Mouse (Mus musculus): ENCODE results near the gene Tnfrsf1a.

Gene Tnfrsf1a

DNA sequence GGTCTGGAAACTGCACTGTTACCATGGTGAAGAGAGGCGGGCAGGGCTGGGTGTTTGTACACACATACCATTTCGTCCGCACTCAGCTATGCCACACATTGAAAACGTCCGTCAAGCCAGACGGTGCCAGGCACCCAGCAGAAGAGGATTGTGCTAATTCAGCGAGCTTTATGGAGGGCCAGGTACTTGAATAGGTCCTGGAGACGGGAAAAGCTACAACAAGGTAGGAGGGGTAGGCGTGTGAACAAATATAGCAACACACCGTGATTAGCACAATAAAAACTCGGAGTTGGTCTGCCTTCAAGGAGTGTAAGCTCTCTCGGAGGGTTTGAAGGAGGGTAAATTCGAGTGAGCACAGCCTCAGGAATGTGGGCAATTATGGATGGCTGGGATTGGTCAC, 26.4 kb upstream of the Tnfrsf1a start:
- in situ Hi-C loops (cut with MboI; ENCODE audit: low sequenced_read_pairs): no loop called here

GRCm38 (mm10) chr6:125323547-125323946, 25.6 kb upstream of the Tnfrsf1a start:
- in situ Hi-C loops (cut with MboI; ENCODE audit: low sequenced_read_pairs): no loop called here

DNA sequence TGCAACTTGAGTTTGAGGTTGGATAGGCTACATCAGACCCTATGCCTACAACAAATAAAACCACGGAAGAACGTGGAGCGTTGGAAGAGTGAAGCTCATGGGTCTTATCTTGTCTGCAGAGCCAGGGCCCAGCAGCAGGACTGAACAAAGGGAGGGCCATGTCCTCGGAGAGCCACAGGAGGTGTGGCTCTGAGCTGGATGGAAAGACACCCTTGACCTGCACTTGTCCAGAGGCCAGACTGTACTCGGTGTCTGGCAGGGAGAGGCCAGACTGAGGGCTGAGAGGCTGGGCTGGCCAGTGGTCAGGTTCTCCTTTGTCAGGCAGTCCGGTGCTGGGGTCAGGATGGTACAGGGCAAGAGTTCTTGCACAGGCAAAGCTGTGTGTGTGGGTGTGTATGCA, 23.8 kb upstream of the Tnfrsf1a start:
- in situ Hi-C loops (cut with MboI; ENCODE audit: low sequenced_read_pairs): no loop called here

DNA sequence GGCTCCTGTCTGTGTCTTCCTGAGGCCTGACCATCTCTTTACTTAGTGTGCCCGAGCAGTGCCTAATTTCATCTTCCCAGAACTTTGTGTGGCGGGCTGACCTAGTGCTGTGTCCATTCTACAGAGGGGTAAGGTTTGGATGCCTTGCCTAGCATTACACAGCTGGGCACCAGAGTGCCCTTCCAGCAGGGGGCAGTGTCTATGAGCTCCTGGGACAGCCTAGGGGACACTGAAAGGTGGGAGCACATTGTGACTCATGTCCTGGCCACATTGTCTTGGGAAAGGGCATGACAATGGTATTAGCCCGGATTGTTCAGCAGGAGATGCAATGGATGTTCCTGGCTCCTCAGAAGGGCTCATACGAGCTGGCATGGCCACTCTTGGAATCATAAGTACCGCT, 20.9 kb upstream of the Tnfrsf1a start:
- in situ Hi-C loops (cut with MboI; ENCODE audit: low sequenced_read_pairs): no loop called here

DNA sequence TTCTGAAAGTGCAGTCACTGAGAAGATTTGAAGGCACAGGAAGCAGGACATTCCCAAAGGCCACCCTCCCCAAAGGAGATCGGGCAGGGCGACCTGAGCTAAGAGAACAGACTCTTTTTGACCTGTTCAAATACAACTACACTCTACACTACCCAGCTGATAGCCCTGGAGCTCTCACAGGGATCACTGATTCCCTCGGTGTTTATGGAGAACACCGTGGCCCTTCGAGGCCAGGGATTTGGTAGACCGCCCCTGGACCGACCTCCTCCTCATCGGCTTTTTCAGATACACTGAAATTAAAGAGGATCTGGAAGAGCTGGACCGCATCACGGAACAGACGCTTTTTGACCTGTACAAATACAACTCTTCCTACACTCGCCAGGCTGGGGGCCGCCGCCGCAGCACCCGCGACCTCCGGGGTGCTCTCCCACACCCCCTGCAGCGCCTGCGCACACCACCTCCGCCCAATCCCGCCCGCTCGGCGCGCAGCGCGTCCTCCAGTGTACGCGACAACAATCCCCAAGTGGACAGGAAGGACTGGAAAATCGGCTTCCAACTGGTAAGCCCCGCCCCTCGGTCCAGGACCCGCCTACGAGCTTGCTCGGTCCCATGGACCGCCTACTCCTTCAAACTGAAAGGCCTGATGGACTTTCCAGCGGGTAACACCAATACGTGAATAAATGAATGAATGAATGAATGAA, 18.4 kb upstream of the Tnfrsf1a start:
- in situ Hi-C loops (cut with MboI; ENCODE audit: low sequenced_read_pairs): no loop called here

DNA sequence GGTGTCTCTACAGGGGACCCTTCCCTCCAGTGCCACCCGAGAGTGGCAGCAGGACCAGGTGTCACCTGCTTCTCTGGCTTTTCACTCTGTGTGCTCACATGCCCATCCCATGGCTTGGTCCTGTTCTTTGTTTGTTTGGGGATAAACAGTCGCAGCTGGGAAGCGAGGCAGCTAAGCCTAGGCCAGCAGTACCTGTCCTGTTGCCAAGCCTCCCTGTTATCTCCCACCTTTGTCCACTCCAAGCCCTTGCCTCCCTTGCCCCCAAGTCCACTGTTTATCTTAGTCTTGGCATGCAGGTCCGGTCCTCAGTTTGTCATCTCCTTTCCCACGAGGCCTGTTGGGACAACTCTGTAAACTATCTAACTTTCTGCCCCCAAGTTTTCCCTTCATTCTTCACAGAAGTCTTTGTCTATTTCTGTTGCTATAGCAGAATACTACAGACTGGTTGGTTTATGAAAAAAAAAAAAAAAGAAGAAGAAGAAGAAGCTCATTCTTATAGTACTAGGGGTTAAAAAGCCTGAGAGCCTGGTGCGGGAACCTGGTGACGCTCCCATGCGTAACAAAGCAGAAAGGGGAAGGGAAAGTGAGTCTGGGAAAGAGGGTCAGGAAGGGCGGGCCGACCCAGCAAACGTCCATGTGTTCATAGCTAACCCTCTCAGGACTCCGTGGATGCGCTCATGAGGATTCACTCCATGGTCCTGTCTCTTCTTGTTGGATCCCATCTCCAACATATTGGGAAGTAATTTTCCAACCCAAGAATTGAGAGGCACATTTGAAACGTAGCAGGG, 15.9 kb upstream of the Tnfrsf1a start:
- in situ Hi-C loops (cut with MboI; ENCODE audit: low sequenced_read_pairs): no loop called here

DNA sequence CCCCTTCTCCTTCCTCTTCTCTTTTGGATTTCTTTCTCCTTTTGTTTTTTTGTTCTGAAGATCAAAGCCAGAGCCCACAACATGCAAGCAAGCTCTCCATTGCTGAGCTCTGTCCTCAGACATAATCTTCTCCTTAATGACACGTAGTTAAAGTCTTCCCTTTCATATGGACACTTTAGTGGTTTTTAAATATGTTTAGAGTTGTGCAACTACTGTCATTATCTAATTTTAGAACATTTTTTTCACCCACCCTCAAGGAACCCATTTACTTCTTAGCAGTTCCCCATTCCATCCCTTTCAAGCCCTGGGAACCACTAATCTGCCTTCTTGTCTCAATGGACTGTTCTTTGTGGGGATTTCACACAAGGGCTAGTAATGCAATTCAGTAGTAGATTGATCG, 14.8 kb upstream of the Tnfrsf1a start:
- in situ Hi-C loops (cut with MboI; ENCODE audit: low sequenced_read_pairs): no loop called here

- in situ Hi-C loops (cut with MboI; ENCODE audit: low sequenced_read_pairs): no loop called here
Observed at GRCm38 (mm10) chr6:125338791-125339660, 10.1 kb upstream of the Tnfrsf1a start.

GRCm38 (mm10) chr6:125340244-125340643, 8.9 kb upstream of the Tnfrsf1a start:
- in situ Hi-C loops (cut with MboI; ENCODE audit: low sequenced_read_pairs): no loop called here

DNA sequence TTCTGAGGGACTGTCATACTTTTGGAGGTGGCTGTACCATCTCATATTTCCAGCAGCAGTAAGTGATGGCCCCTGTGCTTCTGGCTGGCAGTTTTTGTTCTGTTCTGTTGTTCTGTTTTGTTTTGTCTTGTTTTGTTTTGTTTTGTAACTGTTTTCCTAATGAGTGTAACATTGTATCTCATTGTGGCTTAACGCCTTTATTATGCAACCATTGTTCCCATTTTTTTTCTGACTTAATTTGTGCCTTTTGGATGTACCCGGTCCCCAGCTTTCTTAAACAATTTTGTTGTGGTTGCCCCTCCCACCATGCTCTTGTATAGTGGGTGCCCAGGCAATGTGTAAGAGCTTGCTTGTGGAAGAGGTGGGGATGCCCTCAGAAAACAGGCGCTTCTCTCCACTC, 7.0 kb upstream of the Tnfrsf1a start:
- in situ Hi-C loops (cut with MboI; ENCODE audit: low sequenced_read_pairs): no loop called here

GRCm38 (mm10) chr6:125344084-125344483, 5.1 kb upstream of the Tnfrsf1a start:
- in situ Hi-C loops (cut with MboI; ENCODE audit: low sequenced_read_pairs): no loop called here

DNA sequence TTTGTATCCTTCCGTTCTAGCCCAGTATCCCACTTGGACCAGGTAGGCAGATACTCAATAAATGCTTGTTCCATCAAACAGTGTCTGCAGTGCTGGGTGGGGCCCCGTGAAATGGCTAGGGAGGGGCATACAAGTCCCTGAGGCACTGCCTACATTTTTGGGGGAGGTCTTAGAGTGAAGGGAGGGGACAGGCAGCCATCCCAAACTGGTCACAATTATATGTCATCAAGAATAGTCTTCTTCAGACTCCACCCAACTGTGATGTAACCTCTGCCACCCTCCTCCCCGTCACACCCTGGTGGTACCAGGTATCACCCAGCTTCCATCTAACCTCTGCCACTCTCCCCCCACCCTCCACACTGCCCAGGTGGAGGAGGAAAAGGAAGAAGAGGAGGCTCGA, 4.3 kb upstream of the Tnfrsf1a start:
- in situ Hi-C loops (cut with MboI; ENCODE audit: low sequenced_read_pairs): no loop called here

- in situ Hi-C loops (cut with MboI; ENCODE audit: low sequenced_read_pairs): no loop called here
Observed at GRCm38 (mm10) chr6:125345625-125346024, 3.5 kb upstream of the Tnfrsf1a start.

DNA sequence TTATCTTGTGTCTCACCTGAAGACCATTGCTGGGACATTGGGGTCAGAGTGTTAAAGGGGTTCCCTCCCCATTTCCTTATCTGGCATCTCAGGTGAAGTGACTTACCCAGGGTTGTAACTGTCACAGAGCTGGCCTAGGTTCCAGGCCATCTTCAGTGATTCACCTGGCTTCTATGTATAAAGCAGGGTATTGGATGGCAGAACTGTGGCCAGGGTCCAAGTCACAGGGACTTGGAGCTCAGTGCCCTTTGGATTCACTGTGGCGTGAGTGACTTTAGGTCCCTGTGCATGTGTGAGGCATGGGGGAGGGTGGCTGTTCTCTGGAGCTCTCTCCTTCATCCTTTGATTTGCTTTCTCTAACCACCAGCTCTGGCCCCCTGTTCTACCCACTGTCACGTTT, 3.1 kb upstream of the Tnfrsf1a start:
- in situ Hi-C loops (cut with MboI; ENCODE audit: low sequenced_read_pairs): no loop called here

DNA sequence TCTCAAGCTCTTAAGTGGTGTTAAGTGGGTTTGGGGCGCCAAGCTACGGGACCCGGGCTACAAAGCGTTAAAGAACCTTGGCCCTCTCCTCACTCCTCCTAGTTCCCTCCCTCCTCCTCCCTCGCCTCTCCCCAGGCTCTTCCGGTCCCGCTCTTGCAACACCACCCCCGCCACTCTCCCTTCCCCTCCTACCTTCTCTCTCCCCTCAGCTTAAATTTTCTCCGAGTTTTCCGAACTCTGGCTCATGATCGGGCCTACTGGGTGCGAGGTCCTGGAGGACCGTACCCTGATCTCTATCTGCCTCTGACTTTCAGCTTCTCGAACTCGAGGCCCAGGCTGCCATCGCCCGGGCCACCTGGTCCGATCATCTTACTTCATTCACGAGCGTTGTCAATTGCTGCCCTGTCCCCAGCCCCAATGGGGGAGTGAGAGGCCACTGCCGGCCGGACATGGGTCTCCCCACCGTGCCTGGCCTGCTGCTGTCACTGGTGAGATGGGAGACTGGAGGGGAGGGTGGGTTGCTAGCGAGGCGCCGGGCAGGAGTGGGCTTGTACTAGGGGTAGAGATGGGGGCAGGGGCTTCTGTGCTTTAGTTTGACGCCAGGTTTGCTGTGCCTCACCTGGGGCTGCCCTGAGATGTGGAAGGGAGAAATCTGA, 541 bp downstream of the Tnfrsf1a start:
- in situ Hi-C loops (cut with MboI; ENCODE audit: low sequenced_read_pairs): no loop called here

GRCm38 (mm10) chr6:125350231-125350994, 1.3 kb downstream of the Tnfrsf1a start:
- in situ Hi-C loops (cut with MboI; ENCODE audit: low sequenced_read_pairs): no loop called here

DNA sequence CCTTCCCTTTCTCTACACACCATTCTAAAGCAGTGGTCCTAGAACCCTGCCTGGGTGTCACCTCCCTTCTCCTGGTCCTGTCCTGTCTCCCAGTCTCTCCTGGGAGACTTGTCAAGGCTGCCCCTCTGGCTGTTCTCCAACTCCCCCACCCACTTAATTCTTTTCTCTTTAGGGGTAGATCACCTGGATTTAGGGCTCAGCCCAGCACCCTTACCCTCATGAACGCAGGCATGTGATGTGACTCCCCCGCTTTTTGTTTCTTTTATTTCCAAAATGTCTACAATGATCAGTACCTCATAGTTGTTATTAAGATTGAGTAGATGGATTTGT, 1.8 kb downstream of the Tnfrsf1a start:
- in situ Hi-C loops (cut with MboI; ENCODE audit: low sequenced_read_pairs): no loop called here

DNA sequence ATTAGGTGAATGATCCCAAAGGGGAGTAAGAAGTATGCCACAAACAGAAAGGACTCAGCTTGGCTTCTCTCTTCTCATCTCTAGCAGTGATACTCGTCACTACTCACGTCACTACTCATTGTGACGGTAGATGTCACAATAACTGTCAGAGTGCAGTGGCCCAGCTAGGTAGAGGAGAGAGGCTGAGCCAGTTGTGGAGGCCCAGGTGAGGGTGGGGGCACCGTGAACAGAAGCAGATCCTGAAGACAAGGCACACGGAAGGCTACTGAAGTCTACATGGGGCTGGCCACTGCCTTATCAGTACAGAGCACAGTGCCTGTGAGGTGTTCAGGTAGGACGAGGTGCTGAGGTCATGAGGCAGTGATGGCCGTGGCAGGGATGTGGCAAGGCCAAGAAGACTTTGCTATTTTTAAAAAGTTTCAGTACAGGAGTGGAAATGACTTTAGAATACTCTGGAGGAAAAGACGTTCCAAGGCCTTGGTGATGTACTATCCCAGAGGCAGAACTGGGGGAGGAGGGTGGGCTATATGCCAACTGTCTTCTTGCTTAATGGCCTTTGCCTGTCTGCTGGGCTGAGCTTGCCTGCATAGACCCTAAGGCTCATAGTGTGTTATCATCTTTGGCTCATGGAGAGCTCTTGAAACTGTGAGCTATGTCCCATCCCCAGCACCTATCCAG, 2.3 kb downstream of the Tnfrsf1a start:
- in situ Hi-C loops (cut with MboI; ENCODE audit: low sequenced_read_pairs): no loop called here

- in situ Hi-C loops (cut with MboI; ENCODE audit: low sequenced_read_pairs): no loop called here
Observed at GRCm38 (mm10) chr6:125352046-125352384, 2.9 kb downstream of the Tnfrsf1a start.

- in situ Hi-C loops (cut with MboI; ENCODE audit: low sequenced_read_pairs): no loop called here
Observed at GRCm38 (mm10) chr6:125352811-125353210, 3.6 kb downstream of the Tnfrsf1a start.

All from CH12F3 (cell line).